In the genomic region with DNA sequence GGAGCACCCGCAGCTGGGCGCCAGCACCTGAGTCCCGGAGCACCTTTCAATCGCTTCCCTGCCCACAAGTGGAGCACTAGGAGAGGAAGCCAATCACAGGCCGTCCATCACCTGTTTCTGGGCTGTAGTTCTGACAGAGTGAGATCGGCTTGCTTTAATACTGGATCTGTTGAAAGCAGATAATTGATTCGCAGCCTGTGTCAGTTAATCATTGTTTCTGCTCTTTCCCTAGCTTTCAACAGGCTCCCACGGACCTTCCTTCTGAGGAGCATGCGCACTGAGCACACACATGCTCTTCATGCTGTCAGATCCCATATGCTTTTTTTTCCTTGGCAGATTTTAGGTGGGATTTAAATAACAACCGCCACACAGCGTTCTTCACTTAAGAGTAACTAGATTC, we compare ENCODE assay signal across 11 mouse cellular contexts.
DNase-seq lines count a peak whose midpoint lies in the region; ATAC-seq and TF ChIP-seq lines count a peak whose summit lies in the region.
"Had no signal": no experiment of that assay in that cellular context is flagged by ENCODE, and none has a peak within 500 bp of the region (broad histone marks: within the 10 kb centered on the region; RNA-seq: fewer than 3 reads in every experiment).

No protein-coding gene starts in this region.

- no peaks in the 10 kb centered on the region for H3K36me3 ChIP-seq in heart, embryonic 13.5 days
- no peaks in the 10 kb centered on the region for H3K36me3 ChIP-seq in heart, embryonic 12.5 days
- H3K36me3 ChIP-seq in midbrain, embryonic 15.5 days (replicated peaks): no peaks in the 10 kb centered on the region
- H3K36me3 ChIP-seq in thymus, adult 2 months (ENCODE audit: control insufficient read depth, insufficient read depth, low read length): no peaks in the 10 kb centered on the region
- no peaks in the 10 kb centered on the region for H3K36me3 ChIP-seq in stomach, postnatal 0 days (ENCODE audit: control insufficient read depth, insufficient read depth, low read length)
- H3K36me3 ChIP-seq: embryonic facial prominence, embryonic 13.5 days had no signal

- no peak for ATAC-seq in heart, embryonic 13.5 days (ENCODE audit: extremely low read depth, insufficient number of reproducible peaks, low FRiP score, low TSS enrichment)
- no peak for ATAC-seq in heart, embryonic 12.5 days (ENCODE audit: insufficient number of reproducible peaks, low FRiP score)
- ATAC-seq in midbrain, embryonic 15.5 days (replicated peaks): no peak; the same call in 1 of the 2 replicates
- ATAC-seq in stomach, postnatal 0 days (ENCODE audit: low FRiP score, low TSS enrichment): no peak

- H3K4me2 ChIP-seq in heart, embryonic 13.5 days: 0 out of 2 replicates have a peak overlapping the region, but pooled peaks have one; percentile 33
- no peak overlapping the region for H3K4me2 ChIP-seq in heart, embryonic 12.5 days
- H3K4me2 ChIP-seq in midbrain, embryonic 15.5 days: peak overlapping the region; percentile 31
- no peak overlapping the region for H3K4me2 ChIP-seq in stomach, postnatal 0 days (replicated peaks; ENCODE audit: low read depth)
- H3K4me2 ChIP-seq: embryonic facial prominence, embryonic 13.5 days had no signal

- TF ChIP-seq CTCF in thymus, adult 2 months (IDR thresholded peaks at IDR 0.05; ENCODE audit: borderline replicate concordance, control insufficient read depth, extremely low read depth, insufficient read depth, low read length, poor library complexity): no peak
- no peak for TF ChIP-seq CTCF in stomach, postnatal 0 days (IDR thresholded peaks at IDR 0.05; ENCODE audit: low read depth)

- DNase-seq in frontal cortex, postnatal 36 days (ENCODE audit: low spot score in 2 of 2): peak; percentile 21 to 51
- DNase-seq in kidney, postnatal 4 days: peak; percentile 28 to 58
- no peak for DNase-seq in thymus, adult 2 months
- DNase-seq in adrenal gland, adult (ENCODE audit: inconsistent age in 2 of 2, low spot score in 1 of 2): no peak
- no peak for DNase-seq in stomach, postnatal 0 days (ENCODE audit: low spot score)
- DNase-seq: heart, postnatal 14 days had no signal

- no peak overlapping the region for H3K9ac ChIP-seq in heart, embryonic 13.5 days
- no peak overlapping the region for H3K9ac ChIP-seq in heart, embryonic 12.5 days
- no peak overlapping the region for H3K9ac ChIP-seq in midbrain, embryonic 15.5 days
- no peak overlapping the region for H3K9ac ChIP-seq in stomach, postnatal 0 days (ENCODE audit: low read length)
- H3K9ac ChIP-seq: embryonic facial prominence, embryonic 13.5 days had no signal

- H3K4me3 ChIP-seq in heart, embryonic 13.5 days: no peak overlapping the region
- H3K4me3 ChIP-seq in heart, embryonic 12.5 days: no peak overlapping the region
- no peak overlapping the region for H3K4me3 ChIP-seq in midbrain, embryonic 15.5 days
- no peak overlapping the region for H3K4me3 ChIP-seq in thymus, adult 2 months (ENCODE audit: control insufficient read depth, insufficient read depth, low read length)
- no peak overlapping the region for H3K4me3 ChIP-seq in stomach, postnatal 0 days (ENCODE audit: low read depth, low read length)
- H3K4me3 ChIP-seq: embryonic facial prominence, embryonic 13.5 days had no signal

- H3K27me3 ChIP-seq in heart, embryonic 13.5 days (replicated peaks): 0 out of 2 replicates have a peak, but pooled peaks cover 3% of the 10 kb centered on the region
- H3K27me3 ChIP-seq in heart, embryonic 12.5 days (replicated peaks): peaks cover 3% of the 10 kb centered on the region
- no peaks in the 10 kb centered on the region for H3K27me3 ChIP-seq in midbrain, embryonic 15.5 days (replicated peaks)
- no peaks in the 10 kb centered on the region for H3K27me3 ChIP-seq in thymus, adult 2 months (ENCODE audit: control insufficient read depth, insufficient read depth, low read length)
- H3K27me3 ChIP-seq in stomach, postnatal 0 days (ENCODE audit: control insufficient read depth, insufficient read depth, low read length): no peaks in the 10 kb centered on the region
- H3K27me3 ChIP-seq: CH12.LX; embryonic facial prominence, embryonic 13.5 days had no signal

- no peak for TF ChIP-seq POLR2A in thymus, adult 2 months (IDR thresholded peaks at IDR 0.05; ENCODE audit: control insufficient read depth, extremely low read depth, insufficient read depth, low read length, poor library complexity)

- H3K4me1 ChIP-seq in heart, embryonic 13.5 days: no peaks in the 10 kb centered on the region
- no peaks in the 10 kb centered on the region for H3K4me1 ChIP-seq in heart, embryonic 12.5 days (replicated peaks)
- peaks cover 10% of the 10 kb centered on the region for H3K4me1 ChIP-seq in midbrain, embryonic 15.5 days
- H3K4me1 ChIP-seq in thymus, adult 2 months (replicated peaks; ENCODE audit: control insufficient read depth, insufficient read depth, low read length): peaks cover 13% of the 10 kb centered on the region
- H3K4me1 ChIP-seq in stomach, postnatal 0 days (replicated peaks; ENCODE audit: control insufficient read depth, insufficient read depth): no peaks in the 10 kb centered on the region

- H3K9me3 ChIP-seq in heart, embryonic 13.5 days: no peaks in the 10 kb centered on the region
- no peaks in the 10 kb centered on the region for H3K9me3 ChIP-seq in heart, embryonic 12.5 days (replicated peaks)
- H3K9me3 ChIP-seq in midbrain, embryonic 15.5 days: no peaks in the 10 kb centered on the region
- no peaks in the 10 kb centered on the region for H3K9me3 ChIP-seq in stomach, postnatal 0 days (ENCODE audit: control insufficient read depth, low read length)
- H3K9me3 ChIP-seq: embryonic facial prominence, embryonic 13.5 days had no signal

- TF ChIP-seq EP300 in stomach, postnatal 0 days (optimal IDR thresholded peaks at IDR 0.05): no peak

- H3K27ac ChIP-seq in heart, embryonic 13.5 days (replicated peaks): no peak overlapping the region
- no peak overlapping the region for H3K27ac ChIP-seq in heart, embryonic 12.5 days (ENCODE audit: poor library complexity, severe bottlenecking)
- 0 out of 2 replicates have a peak overlapping the region, but pooled peaks have one; percentile 18 for H3K27ac ChIP-seq in midbrain, embryonic 15.5 days
- H3K27ac ChIP-seq in thymus, adult 2 months (ENCODE audit: control insufficient read depth, insufficient read depth, low read length): no peak overlapping the region
- no peak overlapping the region for H3K27ac ChIP-seq in stomach, postnatal 0 days (replicated peaks)
- H3K27ac ChIP-seq: embryonic facial prominence, embryonic 13.5 days had no signal

- 54% methylated on average over 11 of the region's 11 CpGs for WGBS in heart, embryonic 13.5 days
- WGBS in heart, embryonic 12.5 days: 57% methylated on average over 11 of the region's 11 CpGs
- 52% methylated on average over 11 of the region's 11 CpGs for WGBS in midbrain, embryonic 15.5 days
- WGBS in thymus, adult 2 months: 92% methylated on average over 11 of the region's 11 CpGs
- WGBS in stomach, postnatal 0 days: 63% methylated on average over 11 of the region's 11 CpGs

Comparison
In these comparisons a context has a peak if more than half of its experiments do, and no peak if none do; other contexts are left out.
1. H3K4me2 ChIP-seq: peak in heart, embryonic 13.5 days (single experiment) and midbrain, embryonic 15.5 days (single experiment); none in heart, embryonic 12.5 days (single experiment) and stomach, postnatal 0 days (single experiment).
2. DNase-seq: peak in frontal cortex, postnatal 36 days (2 of 2) and kidney, postnatal 4 days (2 of 2); none in thymus, adult 2 months (single experiment), adrenal gland, adult (0 of 2) and stomach, postnatal 0 days (single experiment).